Mouse (Mus musculus) liver, embryonic 14.5 days (tissue): ENCODE data around the gene Gli1.

Experiments
- CTCF ChIP-seq: IDR thresholded peaks from 2 replicates; pipeline ENCODE4 v1.5.1; 2016; ENCODE audit warnings: antibody characterized with exemption, low read depth, control low read depth
- EP300 ChIP-seq: IDR thresholded peaks from 2 replicates; pipeline ENCODE4 v1.6.1; 2016; ENCODE audit warnings: antibody characterized with exemption, low read depth

DNA sequence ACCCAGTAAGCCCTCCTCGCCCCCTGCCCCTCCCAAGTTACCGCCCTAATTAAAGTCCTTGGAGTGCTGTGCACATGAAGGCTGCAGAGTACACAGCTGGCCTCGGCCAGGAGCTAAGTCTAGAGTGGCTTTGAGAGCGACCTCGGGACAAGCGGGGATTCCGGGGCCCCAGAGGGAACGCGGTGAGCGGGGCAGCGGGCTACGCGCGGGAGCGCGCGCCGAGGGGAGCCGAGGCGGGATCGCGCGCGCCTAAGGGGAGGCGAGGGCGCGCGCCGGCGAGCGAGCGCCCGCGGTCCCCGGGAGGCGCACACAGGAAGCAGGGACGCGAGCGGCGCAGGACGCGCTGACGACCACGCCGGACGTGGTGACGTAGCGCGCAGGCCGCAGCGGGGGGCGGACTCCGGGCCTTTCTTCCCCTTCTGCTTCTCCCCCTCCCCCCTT lies 38.5 kb upstream of the Gli1 start, which contains the start of gene R3hdm2:
- TF ChIP-seq CTCF (no peak), EP300 (no peak)
